Mouse (Mus musculus): ENCODE results near the gene Cad. TPM values are rescaled to one million over a fixed set of nuclear protein-coding genes. Genes with fewer than 3 reads are reported as not detected.
A peak's percentile ranks its signal among the peaks of the same experiment; 100 is the strongest.
"Not testable (repeated sequence)": the region's sequence is repeated elsewhere in the genome, so short reads cannot be mapped to it uniquely, and the experiment has no call there.

Cad gene
- polyA plus RNA-seq (2014; fragmentation: Nextera tagmentation; extraction: Ambion mirVana): 44.3 and 55.4 TPM in 2 replicates

DNA sequence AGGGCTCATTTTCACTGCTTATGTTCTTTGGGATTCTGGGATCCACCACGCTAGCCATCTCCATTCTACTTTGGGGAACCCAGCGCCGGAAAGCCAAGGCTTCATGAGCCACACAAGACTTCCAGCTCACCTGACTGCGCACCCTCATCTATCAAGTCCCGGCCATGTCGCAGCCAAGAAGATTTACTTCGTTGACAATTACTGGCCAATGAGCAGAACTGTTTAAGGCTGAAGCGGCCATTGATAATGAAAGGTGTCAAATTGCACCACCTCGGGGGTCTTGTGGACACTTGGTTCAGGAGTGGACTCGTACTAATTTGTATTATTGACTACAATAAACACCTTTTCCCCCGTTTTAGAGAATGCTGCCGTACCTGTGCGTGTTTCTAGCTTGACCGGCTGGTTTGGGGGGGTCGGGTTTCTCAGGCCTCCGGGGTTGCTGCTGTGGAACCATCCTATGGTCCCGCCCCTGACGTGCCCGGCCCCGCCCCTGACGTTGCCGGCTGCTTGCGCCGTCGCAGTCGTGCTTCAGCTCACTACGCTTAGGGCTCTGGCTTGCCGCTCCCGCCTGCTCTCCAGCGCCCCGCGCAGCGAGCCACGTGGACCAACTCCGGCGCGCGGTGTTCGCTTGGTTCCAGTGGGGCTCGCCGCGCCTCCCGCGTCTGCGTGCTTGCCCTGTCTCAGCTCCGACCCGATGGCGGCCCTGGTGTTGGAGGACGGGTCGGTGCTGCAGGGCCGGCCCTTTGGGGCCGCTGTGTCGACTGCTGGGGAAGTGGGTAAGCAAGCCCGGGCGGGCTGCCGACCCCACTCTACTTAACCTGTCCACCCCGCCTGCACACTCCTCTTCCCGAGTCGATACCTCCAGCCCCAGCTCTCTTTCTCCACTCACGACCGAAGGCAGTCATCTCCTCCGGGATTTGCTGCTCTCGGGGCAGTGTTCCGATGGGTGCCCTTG is at the start of gene Cad:
Gene Cad (plus strand): TSS at position 520 of the 955 bp plus-strand sequence.
- peak within 1 kb of the TSS; percentile 62 for H3K27ac ChIP-seq (ENCODE audit: low read depth, low read length)
- WGBS: under 1% methylated on average over 64 of the region's 64 CpGs
- H3K4me1 ChIP-seq (replicated peaks; ENCODE audit: control insufficient read depth, insufficient read depth, low read length): peaks cover 6% of the 10 kb centered on the region; the same call in 1 of the 2 replicates
- 0 out of 2 replicates have a peak, but pooled peaks cover 3% of the 10 kb centered on the region for H3K36me3 ChIP-seq (ENCODE audit: control insufficient read depth, insufficient read depth, low read length)
- peak within 1 kb of the TSS; percentile 93 for H3K4me2 ChIP-seq (ENCODE audit: low read depth, low read length, severe bottlenecking)
- H3K4me3 ChIP-seq (ENCODE audit: low read depth, low read length): peak within 1 kb of the TSS; percentile 65
- no peaks in the 10 kb centered on the region for H3K27me3 ChIP-seq (ENCODE audit: control insufficient read depth, insufficient read depth, low read length)
- ATAC-seq (replicated peaks; ENCODE audit: low FRiP score) (peak; percentile 98), DNase-seq (ENCODE audit: low spot score) (peak; percentile 97)
- peak within 1 kb of the TSS; percentile 89 for H3K9ac ChIP-seq (ENCODE audit: low read length)
- H3K9me3 ChIP-seq (ENCODE audit: control insufficient read depth, low read length): no peaks in the 10 kb centered on the region

DNA sequence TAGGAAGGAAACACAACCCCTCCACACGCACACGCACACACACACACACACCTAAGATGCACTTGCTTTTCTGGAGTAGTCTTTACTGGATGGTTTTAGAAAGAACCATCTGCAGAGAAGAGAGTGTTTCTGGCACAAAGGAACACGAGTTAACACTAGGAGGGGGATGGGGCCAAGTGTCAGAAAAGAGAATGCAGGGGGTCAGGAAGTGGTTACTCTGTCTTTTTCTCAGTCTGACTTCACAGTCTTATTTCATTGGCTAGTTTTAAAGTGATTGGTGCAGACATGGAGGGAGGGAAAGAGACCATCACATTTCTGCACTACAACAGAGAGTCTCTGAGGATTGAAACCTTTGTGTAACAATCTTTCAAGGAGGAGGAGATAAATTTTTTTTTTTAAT is 41.8 kb upstream of the Cad start:
- H3K27me3 ChIP-seq (ENCODE audit: control insufficient read depth, insufficient read depth, low read length): no peaks in the 10 kb centered on the region
- H3K9me3 ChIP-seq (ENCODE audit: control insufficient read depth, low read length): no peaks in the 10 kb centered on the region
- no peak overlapping the region for H3K9ac ChIP-seq (ENCODE audit: low read length)
- WGBS: 84% methylated on average over 3 of the region's 3 CpGs
- H3K4me3 ChIP-seq (ENCODE audit: low read depth, low read length): no peak overlapping the region
- DNase-seq (ENCODE audit: low spot score) (no peak), ATAC-seq (replicated peaks; ENCODE audit: low FRiP score) (no peak)
- no peak overlapping the region for H3K27ac ChIP-seq (ENCODE audit: low read depth, low read length)
- H3K4me2 ChIP-seq (ENCODE audit: low read depth, low read length, severe bottlenecking): no peak overlapping the region
- H3K4me1 ChIP-seq (replicated peaks; ENCODE audit: control insufficient read depth, insufficient read depth, low read length): no peaks in the 10 kb centered on the region
- H3K36me3 ChIP-seq (ENCODE audit: control insufficient read depth, insufficient read depth, low read length): no peaks in the 10 kb centered on the region

DNA sequence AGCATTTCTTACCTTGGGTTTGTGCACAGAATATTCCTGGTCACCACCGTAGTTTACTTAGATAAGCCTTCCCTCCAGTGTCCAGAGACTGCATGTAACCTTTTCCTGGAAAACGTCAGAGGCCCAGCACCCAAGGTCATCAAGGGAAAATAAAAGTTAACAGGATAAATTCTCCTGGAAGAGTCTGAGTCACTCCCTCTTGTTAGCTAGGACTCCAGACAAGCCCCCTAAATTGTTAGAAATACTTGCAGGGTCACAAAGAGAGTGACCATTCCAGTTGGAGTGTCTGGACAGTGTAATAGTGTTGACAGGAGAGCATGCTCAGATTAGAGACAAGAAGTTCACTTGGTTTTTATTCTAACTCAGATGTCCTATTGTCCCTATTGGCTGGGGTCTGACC is 38.7 kb upstream of the Cad start:
- H3K9me3 ChIP-seq (ENCODE audit: control insufficient read depth, low read length): no peaks in the 10 kb centered on the region
- no peak for ATAC-seq (replicated peaks; ENCODE audit: low FRiP score)
- no peak overlapping the region for H3K4me3 ChIP-seq (ENCODE audit: low read depth, low read length)
- no peaks in the 10 kb centered on the region for H3K4me1 ChIP-seq (replicated peaks; ENCODE audit: control insufficient read depth, insufficient read depth, low read length)
- WGBS: 82% methylated on average over 2 of the region's 2 CpGs
- no peaks in the 10 kb centered on the region for H3K36me3 ChIP-seq (ENCODE audit: control insufficient read depth, insufficient read depth, low read length)
- no peak overlapping the region for H3K4me2 ChIP-seq (ENCODE audit: low read depth, low read length, severe bottlenecking)
- H3K27ac ChIP-seq (ENCODE audit: low read depth, low read length): no peak overlapping the region
- DNase-seq (ENCODE audit: low spot score): no peak
- no peaks in the 10 kb centered on the region for H3K27me3 ChIP-seq (ENCODE audit: control insufficient read depth, insufficient read depth, low read length)
- no peak overlapping the region for H3K9ac ChIP-seq (ENCODE audit: low read length)

DNA sequence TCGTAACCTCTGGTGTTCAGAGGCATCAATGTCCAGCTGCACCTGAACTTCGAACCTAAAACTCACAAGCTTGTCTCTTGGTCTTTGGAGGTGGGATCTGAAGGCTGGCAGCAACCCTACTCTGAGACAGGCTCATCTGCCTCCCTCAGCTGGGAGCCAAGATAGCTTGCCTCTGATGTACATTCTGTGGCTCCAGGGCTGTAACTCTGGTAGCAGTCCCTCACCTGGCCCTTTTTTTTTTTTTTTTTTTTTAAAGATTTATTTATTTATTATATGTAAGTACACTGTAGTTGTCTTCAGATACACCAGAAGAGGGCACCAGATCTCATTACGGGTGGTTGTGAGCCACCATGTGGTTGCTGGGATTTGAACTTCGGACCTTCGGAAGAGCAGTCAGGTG is 32.8 kb upstream of the Cad start:
- H3K4me2 ChIP-seq (ENCODE audit: low read depth, low read length, severe bottlenecking); H3K27ac ChIP-seq (ENCODE audit: low read depth, low read length); ATAC-seq (replicated peaks; ENCODE audit: low FRiP score); H3K36me3 ChIP-seq (ENCODE audit: control insufficient read depth, insufficient read depth, low read length); H3K27me3 ChIP-seq (ENCODE audit: control insufficient read depth, insufficient read depth, low read length); H3K4me1 ChIP-seq (replicated peaks; ENCODE audit: control insufficient read depth, insufficient read depth, low read length); H3K9ac ChIP-seq (ENCODE audit: low read length); H3K4me3 ChIP-seq (ENCODE audit: low read depth, low read length); DNase-seq (ENCODE audit: low spot score); H3K9me3 ChIP-seq (ENCODE audit: control insufficient read depth, low read length): not testable (repeated sequence)
- WGBS: 89% methylated on average over 4 of the region's 5 CpGs

DNA sequence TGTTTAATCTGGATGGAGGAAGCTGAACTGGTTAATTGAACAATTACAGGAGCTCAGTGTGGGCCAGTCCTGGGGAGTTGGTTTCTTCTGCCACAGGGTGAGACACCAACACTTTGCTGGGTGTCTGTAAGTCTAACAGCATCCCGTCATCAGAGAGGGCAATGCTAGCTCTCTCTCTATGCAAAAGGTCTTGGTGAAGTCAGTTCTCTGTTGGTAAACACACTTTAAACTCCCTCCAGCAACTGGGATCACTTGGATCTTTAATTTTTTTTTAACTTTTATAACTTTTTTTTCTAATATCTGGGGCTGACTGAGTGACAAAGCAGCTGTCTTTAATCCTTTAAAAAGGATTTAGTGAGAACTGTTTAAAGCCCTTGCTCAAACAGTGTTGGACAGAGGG is 31.9 kb upstream of the Cad start:
- Histone ChIP-seq H3K4me3 (ENCODE audit: low read depth, low read length) (no peak overlapping the region), H3K36me3 (ENCODE audit: control insufficient read depth, insufficient read depth, low read length) (no peaks in the 10 kb centered on the region), H3K9me3 (ENCODE audit: control insufficient read depth, low read length) (no peaks in the 10 kb centered on the region), H3K27ac (ENCODE audit: low read depth, low read length) (no peak overlapping the region), H3K4me1 (replicated peaks; ENCODE audit: control insufficient read depth, insufficient read depth, low read length) (peaks cover 2% of the 10 kb centered on the region; the same call in 1 of the 2 replicates), H3K9ac (ENCODE audit: low read length) (no peak overlapping the region), H3K4me2 (ENCODE audit: low read depth, low read length, severe bottlenecking) (no peak overlapping the region), H3K27me3 (ENCODE audit: control insufficient read depth, insufficient read depth, low read length) (no peaks in the 10 kb centered on the region)
- ATAC-seq (replicated peaks; ENCODE audit: low FRiP score) (no peak), DNase-seq (ENCODE audit: low spot score) (no peak)
- 20% methylated on average over 1 of the region's 1 CpGs for WGBS

DNA sequence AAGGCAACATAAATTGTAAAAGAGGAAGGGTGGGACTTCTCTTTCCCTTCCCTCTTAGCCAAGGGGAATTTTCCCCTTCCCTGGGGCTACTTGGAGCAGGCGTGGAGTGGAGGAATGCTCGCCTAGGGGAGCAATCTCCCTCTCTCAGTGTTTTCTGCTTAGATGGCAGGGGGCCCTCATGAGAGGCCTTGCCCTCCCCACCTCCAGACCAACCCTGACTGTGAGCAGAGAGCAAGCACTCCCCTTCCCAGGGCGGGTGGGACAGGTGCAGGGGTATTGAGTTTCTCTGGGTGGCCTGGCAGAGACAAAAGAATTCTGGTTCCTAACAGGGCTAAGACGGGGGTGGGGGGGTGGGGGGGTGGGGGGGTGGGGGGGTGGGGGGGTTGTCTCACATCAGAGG is 31.3 kb upstream of the Cad start:
- ATAC-seq (replicated peaks; ENCODE audit: low FRiP score): no peak
- DNase-seq (ENCODE audit: low spot score): no peak
- Histone ChIP-seq H3K9ac (ENCODE audit: low read length) (no peak overlapping the region), H3K27ac (ENCODE audit: low read depth, low read length) (no peak overlapping the region), H3K27me3 (ENCODE audit: control insufficient read depth, insufficient read depth, low read length) (no peaks in the 10 kb centered on the region), H3K4me1 (replicated peaks; ENCODE audit: control insufficient read depth, insufficient read depth, low read length) (peaks cover 2% of the 10 kb centered on the region; the same call in 1 of the 2 replicates), H3K36me3 (ENCODE audit: control insufficient read depth, insufficient read depth, low read length) (no peaks in the 10 kb centered on the region), H3K9me3 (ENCODE audit: control insufficient read depth, low read length) (no peaks in the 10 kb centered on the region), H3K4me3 (ENCODE audit: low read depth, low read length) (no peak overlapping the region), H3K4me2 (ENCODE audit: low read depth, low read length, severe bottlenecking) (no peak overlapping the region)
- 0% methylated on average over 4 of the region's 4 CpGs for WGBS

DNA sequence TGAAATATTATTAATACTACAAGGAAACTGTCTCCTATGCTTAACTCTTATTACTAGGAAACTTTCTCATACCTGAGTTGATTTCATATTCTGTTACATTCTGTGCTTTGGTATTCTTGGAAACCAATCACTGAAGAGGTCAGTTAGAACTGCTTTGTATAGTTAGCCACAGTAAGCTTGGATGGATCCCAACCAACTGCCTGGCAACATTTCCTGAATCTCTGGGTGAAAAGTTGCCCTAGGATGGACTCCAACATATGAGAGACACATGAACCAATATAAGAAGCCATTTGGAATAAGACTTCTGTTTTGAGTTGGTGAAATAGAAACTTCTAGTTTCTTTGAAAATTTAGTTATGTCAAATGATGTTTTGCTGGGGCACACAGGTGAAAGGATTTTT is 29.9 kb upstream of the Cad start:
- H3K9me3 ChIP-seq (ENCODE audit: control insufficient read depth, low read length): no peaks in the 10 kb centered on the region
- H3K27ac ChIP-seq (ENCODE audit: low read depth, low read length): no peak overlapping the region
- H3K36me3 ChIP-seq (ENCODE audit: control insufficient read depth, insufficient read depth, low read length): no peaks in the 10 kb centered on the region
- H3K9ac ChIP-seq (ENCODE audit: low read length): no peak overlapping the region
- no peaks in the 10 kb centered on the region for H3K27me3 ChIP-seq (ENCODE audit: control insufficient read depth, insufficient read depth, low read length)
- H3K4me3 ChIP-seq (ENCODE audit: low read depth, low read length): no peak overlapping the region
- no peak for ATAC-seq (replicated peaks; ENCODE audit: low FRiP score)
- no peak for DNase-seq (ENCODE audit: low spot score)
- peaks cover 2% of the 10 kb centered on the region; the same call in 1 of the 2 replicates for H3K4me1 ChIP-seq (replicated peaks; ENCODE audit: control insufficient read depth, insufficient read depth, low read length)
- no peak overlapping the region for H3K4me2 ChIP-seq (ENCODE audit: low read depth, low read length, severe bottlenecking)

DNA sequence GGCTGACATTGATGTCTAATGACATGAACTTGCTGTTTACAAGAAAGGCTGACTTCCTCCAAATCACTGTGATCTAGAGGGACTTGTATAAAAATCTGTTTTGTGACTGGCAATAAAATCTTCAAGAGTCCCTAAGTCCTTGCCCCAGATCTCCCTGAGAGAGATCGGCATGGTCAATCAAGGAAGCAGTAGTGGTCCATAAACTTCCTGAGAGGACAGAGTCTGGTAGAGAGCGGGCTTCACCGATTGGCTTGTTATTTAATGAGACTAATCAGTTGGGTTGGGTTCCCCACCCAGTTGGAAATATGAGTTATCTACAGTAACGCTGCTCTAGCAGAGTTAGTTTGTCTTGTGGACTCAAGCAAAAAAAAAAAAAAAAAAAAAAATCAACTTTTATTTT is 23.7 kb upstream of the Cad start:
- Histone ChIP-seq H3K27ac (ENCODE audit: low read depth, low read length) (no peak overlapping the region), H3K9me3 (ENCODE audit: control insufficient read depth, low read length) (no peaks in the 10 kb centered on the region), H3K27me3 (ENCODE audit: control insufficient read depth, insufficient read depth, low read length) (no peaks in the 10 kb centered on the region), H3K9ac (ENCODE audit: low read length) (no peak overlapping the region), H3K36me3 (ENCODE audit: control insufficient read depth, insufficient read depth, low read length) (no peaks in the 10 kb centered on the region), H3K4me2 (ENCODE audit: low read depth, low read length, severe bottlenecking) (no peak overlapping the region), H3K4me1 (replicated peaks; ENCODE audit: control insufficient read depth, insufficient read depth, low read length) (no peaks in the 10 kb centered on the region), H3K4me3 (ENCODE audit: low read depth, low read length) (no peak overlapping the region)
- WGBS: 92% methylated on average over 4 of the region's 4 CpGs
- no peak for ATAC-seq (replicated peaks; ENCODE audit: low FRiP score)
- DNase-seq (ENCODE audit: low spot score): no peak

DNA sequence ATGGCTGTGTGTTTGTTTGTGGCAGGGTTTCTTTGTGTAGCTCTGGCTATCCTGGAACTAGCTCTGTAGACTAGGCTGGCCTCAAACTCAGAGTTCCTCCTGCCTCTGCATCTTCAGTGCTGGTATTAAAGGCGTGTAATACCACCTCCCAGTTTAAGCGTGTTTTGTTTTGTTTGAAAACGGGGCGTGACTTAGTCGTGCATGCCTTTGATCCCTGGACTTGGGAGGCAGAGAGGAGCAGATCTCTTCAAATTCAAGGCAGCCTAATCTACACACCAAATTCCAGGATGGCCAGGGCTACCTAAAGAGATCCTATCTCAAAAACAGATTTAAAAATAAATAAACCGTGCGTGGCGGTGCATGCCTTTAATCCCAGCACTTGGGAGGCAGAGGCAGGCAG is 23.1 kb upstream of the Cad start:
- no peak overlapping the region for H3K27ac ChIP-seq (ENCODE audit: low read depth, low read length)
- no peak for DNase-seq (ENCODE audit: low spot score)
- H3K4me2 ChIP-seq (ENCODE audit: low read depth, low read length, severe bottlenecking): no peak overlapping the region
- ATAC-seq (replicated peaks; ENCODE audit: low FRiP score): no peak
- no peaks in the 10 kb centered on the region for H3K27me3 ChIP-seq (ENCODE audit: control insufficient read depth, insufficient read depth, low read length)
- H3K4me3 ChIP-seq (ENCODE audit: low read depth, low read length): no peak overlapping the region
- H3K9ac ChIP-seq (ENCODE audit: low read length): no peak overlapping the region
- H3K4me1 ChIP-seq (replicated peaks; ENCODE audit: control insufficient read depth, insufficient read depth, low read length): no peaks in the 10 kb centered on the region
- no peaks in the 10 kb centered on the region for H3K9me3 ChIP-seq (ENCODE audit: control insufficient read depth, low read length)
- H3K36me3 ChIP-seq (ENCODE audit: control insufficient read depth, insufficient read depth, low read length): no peaks in the 10 kb centered on the region
- 87% methylated on average over 8 of the region's 8 CpGs for WGBS
